Mouse (Mus musculus): ENCODE data around the gene Ccdc134. TPM values are rescaled to one million over a fixed set of nuclear protein-coding genes. Genes with fewer than 3 reads are reported as not detected.
A peak's percentile ranks its signal among the peaks of the same experiment; 100 is the strongest.

Gene Ccdc134
- total RNA-seq, 1 experiment = 28.8 TPM

DNA sequence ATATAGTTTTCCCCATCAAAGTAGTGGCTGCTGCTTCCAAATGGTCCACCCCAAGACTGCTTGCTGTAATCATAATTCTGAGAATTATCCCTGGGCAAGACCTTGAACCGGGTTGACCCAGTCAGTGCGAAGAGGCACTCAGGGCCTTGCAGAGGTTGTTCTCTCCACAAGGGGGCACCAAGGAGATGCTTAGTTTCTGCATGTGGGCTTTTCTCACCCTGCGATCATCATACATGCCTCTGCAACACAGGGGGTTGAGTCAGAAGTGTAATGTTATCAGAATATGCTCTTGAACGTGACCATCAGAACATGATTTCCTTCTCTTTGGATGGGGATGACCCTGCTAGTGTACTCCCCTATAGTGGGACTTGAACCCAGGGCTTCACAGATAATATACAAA lies 10.8 kb downstream of the Ccdc134 start:
- no peak for DNase-seq (ENCODE audit: low read depth, low spot score)
- no peak for TF ChIP-seq MAFK (IDR thresholded peaks at IDR 0.05; ENCODE audit: insufficient read depth, low read depth, low read length)
- no peak for TF ChIP-seq HCFC1 (IDR thresholded peaks at IDR 0.05; ENCODE audit: borderline replicate concordance, insufficient read depth, low read length)
- TF ChIP-seq CHD2 (IDR thresholded peaks at IDR 0.05; ENCODE audit: low read depth, low read length) = no peak
- TF ChIP-seq ZNF384 (IDR thresholded peaks at IDR 0.05; ENCODE audit: low read depth, low read length) = no peak
- no peak for TF ChIP-seq ZC3H11A (IDR thresholded peaks at IDR 0.05; ENCODE audit: borderline replicate concordance, low read depth, low read length)
- in situ Hi-C loops (cut with MboI; ENCODE audit: low sequenced_read_pairs in 2 of 2, unreplicated experiment in 2 of 2) = no loop called here

DNA sequence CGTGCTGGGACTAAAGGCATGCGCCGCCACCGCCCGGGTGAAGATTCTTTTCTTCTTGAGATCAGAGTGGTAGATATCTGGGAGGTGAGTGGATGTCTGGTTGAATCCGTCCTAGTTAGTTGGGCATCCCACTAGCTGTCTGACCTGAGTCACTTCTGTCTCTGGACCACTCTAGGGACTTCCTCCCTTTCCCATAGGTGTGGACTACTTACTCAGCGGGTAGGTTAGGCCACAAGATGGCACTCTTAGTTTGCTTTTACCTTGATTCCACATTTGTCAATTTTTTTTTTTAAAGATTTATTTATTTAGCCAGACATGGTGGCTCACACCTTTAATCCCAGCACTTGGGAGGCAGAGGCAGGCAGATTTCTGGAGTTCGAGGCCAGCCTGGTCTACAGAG lies 11.5 kb downstream of the Ccdc134 start:
- TF ChIP-seq HCFC1 (IDR thresholded peaks at IDR 0.05; ENCODE audit: borderline replicate concordance, insufficient read depth, low read length) = no peak
- TF ChIP-seq ZNF384 (IDR thresholded peaks at IDR 0.05; ENCODE audit: low read depth, low read length) = peak; percentile 59; the same call in 1 of the 2 replicates
- H3K36me3 ChIP-seq (ENCODE audit: control insufficient read depth, insufficient read depth, low read length, poor library complexity, severe bottlenecking) = peaks cover 6% of the 10 kb centered on the region; the same call in 1 of the 2 replicates
- H3K4me3 ChIP-seq (ENCODE audit: insufficient read depth in 1 of 2, low read depth in 1 of 2, low read length in 2 of 2, poor library complexity in 1 of 2, severe bottlenecking in 1 of 2) = no peak overlapping the region
- in situ Hi-C loops (cut with MboI; ENCODE audit: low sequenced_read_pairs in 2 of 2, unreplicated experiment in 2 of 2) = no loop called here
- no peak overlapping the region for H3K27ac ChIP-seq (ENCODE audit: insufficient read depth, low read depth, low read length, poor library complexity, severe bottlenecking)
- no peaks in the 10 kb centered on the region for H3K9me3 ChIP-seq (ENCODE audit: control insufficient read depth, insufficient read depth, low read depth, low read length)
- no peak for DNase-seq (ENCODE audit: low read depth, low spot score)
- peaks cover 0 to 3% of the 10 kb centered on the region in 2 experiments; a peak in 1 of 4 replicates for H3K4me1 ChIP-seq (ENCODE audit: control insufficient read depth in 2 of 2, insufficient read depth in 2 of 2, low read length in 2 of 2, poor library complexity in 1 of 2)
- H3K9ac ChIP-seq (ENCODE audit: insufficient read depth, low read depth, low read length, poor library complexity, severe bottlenecking) = no peak overlapping the region

More for the DNA sequence above, 10.8 kb downstream of the Ccdc134 start:
- Histone ChIP-seq H3K9ac (ENCODE audit: insufficient read depth, low read depth, low read length, poor library complexity, severe bottlenecking) (no peak overlapping the region), H3K4me1 (ENCODE audit: control insufficient read depth in 2 of 2, insufficient read depth in 2 of 2, low read length in 2 of 2, poor library complexity in 1 of 2) (no peaks in the 10 kb centered on the region), H3K4me3 (ENCODE audit: insufficient read depth in 1 of 2, low read depth in 1 of 2, low read length in 2 of 2, poor library complexity in 1 of 2, severe bottlenecking in 1 of 2) (no peak overlapping the region), H3K27ac (ENCODE audit: insufficient read depth, low read depth, low read length, poor library complexity, severe bottlenecking) (no peak overlapping the region), H3K36me3 (ENCODE audit: control insufficient read depth, insufficient read depth, low read length, poor library complexity, severe bottlenecking) (peaks cover 6% of the 10 kb centered on the region; the same call in 1 of the 2 replicates), H3K9me3 (ENCODE audit: control insufficient read depth, insufficient read depth, low read depth, low read length) (no peaks in the 10 kb centered on the region)

DNA sequence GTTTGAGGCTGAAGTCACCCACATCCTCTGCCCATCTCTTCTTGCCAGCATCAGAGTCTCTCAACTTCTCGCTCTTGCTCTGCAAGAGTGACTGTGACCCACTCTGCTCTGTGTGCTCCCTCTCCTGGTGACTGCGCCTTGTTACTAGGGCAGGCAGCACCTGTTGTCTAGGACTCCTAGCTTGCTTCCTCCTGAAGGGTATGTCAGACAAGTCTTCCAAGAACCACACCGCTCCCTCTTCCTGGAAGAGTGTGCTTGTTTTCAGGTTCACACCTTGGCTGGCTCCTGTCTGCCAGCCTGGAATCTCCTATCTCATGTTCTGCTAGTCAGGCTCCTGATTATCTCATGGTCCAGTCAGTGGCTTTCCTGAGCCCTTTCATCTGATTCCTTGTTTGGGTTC lies 12.6 kb downstream of the Ccdc134 start:
- no peaks in the 10 kb centered on the region for H3K9me3 ChIP-seq (ENCODE audit: control insufficient read depth, insufficient read depth, low read depth, low read length)
- peaks cover 6% of the 10 kb centered on the region; the same call in 1 of the 2 replicates for H3K36me3 ChIP-seq (ENCODE audit: control insufficient read depth, insufficient read depth, low read length, poor library complexity, severe bottlenecking)
- no peak for DNase-seq (ENCODE audit: low read depth, low spot score)
- TF ChIP-seq ZNF384 (IDR thresholded peaks at IDR 0.05; ENCODE audit: low read depth, low read length) (no peak), CHD2 (IDR thresholded peaks at IDR 0.05; ENCODE audit: low read depth, low read length) (no peak), MAFK (IDR thresholded peaks at IDR 0.05; ENCODE audit: insufficient read depth, low read depth, low read length) (no peak), ZC3H11A (IDR thresholded peaks at IDR 0.05; ENCODE audit: borderline replicate concordance, low read depth, low read length) (no peak), HCFC1 (IDR thresholded peaks at IDR 0.05; ENCODE audit: borderline replicate concordance, insufficient read depth, low read length) (no peak)
- H3K4me3 ChIP-seq (ENCODE audit: insufficient read depth in 1 of 2, low read depth in 1 of 2, low read length in 2 of 2, poor library complexity in 1 of 2, severe bottlenecking in 1 of 2) = no peak overlapping the region
- peaks cover 0 to 7% of the 10 kb centered on the region in 2 experiments; a peak in 2 of 4 replicates for H3K4me1 ChIP-seq (ENCODE audit: control insufficient read depth in 2 of 2, insufficient read depth in 2 of 2, low read length in 2 of 2, poor library complexity in 1 of 2)
- H3K27ac ChIP-seq (ENCODE audit: insufficient read depth, low read depth, low read length, poor library complexity, severe bottlenecking) = no peak overlapping the region
- no peak overlapping the region for H3K9ac ChIP-seq (ENCODE audit: insufficient read depth, low read depth, low read length, poor library complexity, severe bottlenecking)
- in situ Hi-C loops (cut with MboI; ENCODE audit: low sequenced_read_pairs in 2 of 2, unreplicated experiment in 2 of 2) = loop anchor here (5.0 to 10.0 kb wide), 2 partner anchors 94 to 97 kb away; no protein-coding TSS in a partner anchor

DNA sequence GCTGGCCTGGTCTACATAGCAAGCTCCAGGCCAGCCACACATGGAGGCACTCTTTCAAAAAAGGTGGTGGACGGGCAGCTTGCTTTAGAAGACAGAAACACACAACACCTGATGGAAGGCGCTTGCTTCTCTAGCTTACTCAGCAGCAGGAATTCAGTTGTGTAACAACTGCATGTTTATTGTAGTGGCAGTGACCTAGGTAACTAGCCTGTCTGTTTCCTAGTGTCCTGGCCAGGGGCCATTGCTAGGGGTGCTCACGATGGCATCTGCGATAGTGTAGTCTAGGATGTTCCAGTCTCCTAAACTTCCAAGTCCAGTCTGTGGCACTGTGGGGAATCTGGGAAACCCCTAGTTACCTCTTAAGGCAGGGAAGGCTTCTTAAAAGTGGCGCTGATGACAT lies 16.4 kb downstream of the Ccdc134 start:
- peaks cover 9% of the 10 kb centered on the region; the same call in 1 of the 2 replicates for H3K36me3 ChIP-seq (ENCODE audit: control insufficient read depth, insufficient read depth, low read length, poor library complexity, severe bottlenecking)
- no peaks in the 10 kb centered on the region for H3K9me3 ChIP-seq (ENCODE audit: control insufficient read depth, insufficient read depth, low read depth, low read length)
- TF ChIP-seq HCFC1 (IDR thresholded peaks at IDR 0.05; ENCODE audit: borderline replicate concordance, insufficient read depth, low read length) (no peak), MAFK (IDR thresholded peaks at IDR 0.05; ENCODE audit: insufficient read depth, low read depth, low read length) (no peak), ZNF384 (IDR thresholded peaks at IDR 0.05; ENCODE audit: low read depth, low read length) (no peak), CHD2 (IDR thresholded peaks at IDR 0.05; ENCODE audit: low read depth, low read length) (no peak), ZC3H11A (IDR thresholded peaks at IDR 0.05; ENCODE audit: borderline replicate concordance, low read depth, low read length) (no peak)
- in situ Hi-C loops (cut with MboI; ENCODE audit: low sequenced_read_pairs in 2 of 2, unreplicated experiment in 2 of 2) = loop anchor here (5.0 to 10.0 kb wide), 2 partner anchors 91 to 93 kb away; no protein-coding TSS in a partner anchor
- H3K9ac ChIP-seq (ENCODE audit: insufficient read depth, low read depth, low read length, poor library complexity, severe bottlenecking) = no peak overlapping the region
- H3K4me1 ChIP-seq (ENCODE audit: control insufficient read depth in 2 of 2, insufficient read depth in 2 of 2, low read length in 2 of 2, poor library complexity in 1 of 2) = peaks cover 10 to 12% of the 10 kb centered on the region in 2 experiments
- no peak overlapping the region for H3K27ac ChIP-seq (ENCODE audit: insufficient read depth, low read depth, low read length, poor library complexity, severe bottlenecking)
- H3K4me3 ChIP-seq (ENCODE audit: insufficient read depth in 1 of 2, low read depth in 1 of 2, low read length in 2 of 2, poor library complexity in 1 of 2, severe bottlenecking in 1 of 2) = no peak overlapping the region
- DNase-seq (ENCODE audit: low read depth, low spot score) = no peak

Measured in ES-E14 (cell line).